Mouse (Mus musculus) liver, embryonic 11.5 days (tissue): ENCODE measurements around the gene Ptpn13. TPM values are rescaled to one million over a fixed set of nuclear protein-coding genes. Genes with fewer than 3 reads are reported as not detected.

Experiments
- ATAC-seq: fragments of 200-750 bp; cut with Nextera tagmentation; replicated peaks from 2 replicates; pipeline ENCODE4 v1.8.0; 2017; ENCODE audit warnings: moderate number of reproducible peaks, mild to moderate bottlenecking, moderate TSS enrichment, moderate library complexity; ENCODE audit not compliant: low FRiP score
- DNase-seq: peaks from one replicate; pipeline ENCODE4 v3.0.0-alpha.2; 2017; ENCODE audit warnings: low spot score
- H3K27ac ChIP-seq: fragments of 300-500 bp; sonication (generic); 2 replicates; pipeline ENCODE4 v1.5.1; 2014; ENCODE audit warnings: mild to moderate bottlenecking, low read depth, low read length, control low read depth
- H3K27me3 ChIP-seq: fragments of 300-500 bp; sonication (generic); replicated peaks from 2 replicates; pipeline ENCODE4 v1.6.1; 2014; ENCODE audit warnings: low read length, mixed read lengths; ENCODE audit not compliant: control insufficient read depth, insufficient read depth
- H3K36me3 ChIP-seq: fragments of 300-500 bp; sonication (generic); 2 replicates; pipeline ENCODE4 v1.6.1; 2014; ENCODE audit warnings: mild to moderate bottlenecking, low read length, moderate library complexity, mixed read lengths; ENCODE audit not compliant: control insufficient read depth, insufficient read depth
- H3K4me1 ChIP-seq: fragments of 300-500 bp; sonication (generic); replicated peaks from 2 replicates; pipeline ENCODE4 v1.6.1; 2014; ENCODE audit warnings: low read length, mixed read lengths; ENCODE audit not compliant: control insufficient read depth, insufficient read depth
- H3K4me2 ChIP-seq: fragments of 300-500 bp; sonication (generic); 2 replicates; pipeline ENCODE4 v1.6.1; 2014; ENCODE audit warnings: mild to moderate bottlenecking, control low read depth, moderate library complexity
- H3K4me3 ChIP-seq: fragments of 300-500 bp; sonication (generic); 2 replicates; pipeline ENCODE4 v1.5.1; 2014; ENCODE audit warnings: low read depth, low read length, control low read depth
- H3K9ac ChIP-seq: fragments of 300-500 bp; sonication (generic); 2 replicates; pipeline ENCODE4 v1.6.1; 2014; ENCODE audit warnings: low read depth, low read length, control low read depth
- H3K9me3 ChIP-seq: fragments of 300-500 bp; sonication (generic); 2 replicates; pipeline ENCODE4 v1.6.1; 2016; ENCODE audit warnings: low read length, inconsistent platforms, mixed read lengths; ENCODE audit not compliant: control insufficient read depth
- WGBS: fragments of 180-500 bp; shearing (Covaris S2); extraction: QIAGEN DNeasy Blood & Tissue Kit; methylation state at CpG from one replicate; pipeline ENCODE4 v1.1.7; 2014; 5-methylcytosine and 5-hydroxymethylcytosine counted together
- polyA plus RNA-seq: library from polyadenylated mRNA; unstranded; fragments of >200 nt; fragmentation: Nextera tagmentation; extraction: Ambion mirVana; gene quantifications from 2 replicates; pipeline ENCODE4 v1.2.1, GENCODE M21; 2014

The Ptpn13 gene
- polyA plus RNA-seq, 1 experiment from 2014 or later: 9.5 TPM

DNA sequence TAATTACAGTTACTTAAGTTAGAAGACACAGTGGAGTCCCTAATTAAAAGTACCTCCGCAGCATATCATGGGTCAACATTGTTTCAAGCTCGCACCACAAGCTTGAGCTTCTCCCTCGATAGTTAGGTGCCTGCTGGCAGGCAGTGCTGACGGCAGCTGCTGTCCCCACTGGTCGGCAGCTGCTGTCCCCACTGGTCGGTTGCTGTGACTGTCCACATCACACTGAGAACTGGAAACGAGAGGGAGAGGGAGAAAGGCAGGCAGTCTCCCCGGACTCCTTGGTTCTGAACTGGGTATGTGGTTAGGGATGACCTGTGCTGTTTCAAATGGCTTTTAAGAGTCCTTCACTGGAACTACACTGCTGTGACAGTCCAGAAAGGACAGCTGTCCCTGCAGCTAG, 33.4 kb downstream of the Ptpn13 start:
- no peak overlapping the region for H3K27ac ChIP-seq
- no peaks in the 10 kb centered on the region for H3K4me1 ChIP-seq
- no peaks in the 10 kb centered on the region for H3K27me3 ChIP-seq
- H3K9ac ChIP-seq: no peak overlapping the region
- no peaks in the 10 kb centered on the region for H3K9me3 ChIP-seq
- WGBS: 66% methylated on average over 8 of the region's 8 CpGs
- no peak overlapping the region for H3K4me3 ChIP-seq
- ATAC-seq (no peak), DNase-seq (no peak)
- no peaks in the 10 kb centered on the region for H3K36me3 ChIP-seq
- no peak overlapping the region for H3K4me2 ChIP-seq

DNA sequence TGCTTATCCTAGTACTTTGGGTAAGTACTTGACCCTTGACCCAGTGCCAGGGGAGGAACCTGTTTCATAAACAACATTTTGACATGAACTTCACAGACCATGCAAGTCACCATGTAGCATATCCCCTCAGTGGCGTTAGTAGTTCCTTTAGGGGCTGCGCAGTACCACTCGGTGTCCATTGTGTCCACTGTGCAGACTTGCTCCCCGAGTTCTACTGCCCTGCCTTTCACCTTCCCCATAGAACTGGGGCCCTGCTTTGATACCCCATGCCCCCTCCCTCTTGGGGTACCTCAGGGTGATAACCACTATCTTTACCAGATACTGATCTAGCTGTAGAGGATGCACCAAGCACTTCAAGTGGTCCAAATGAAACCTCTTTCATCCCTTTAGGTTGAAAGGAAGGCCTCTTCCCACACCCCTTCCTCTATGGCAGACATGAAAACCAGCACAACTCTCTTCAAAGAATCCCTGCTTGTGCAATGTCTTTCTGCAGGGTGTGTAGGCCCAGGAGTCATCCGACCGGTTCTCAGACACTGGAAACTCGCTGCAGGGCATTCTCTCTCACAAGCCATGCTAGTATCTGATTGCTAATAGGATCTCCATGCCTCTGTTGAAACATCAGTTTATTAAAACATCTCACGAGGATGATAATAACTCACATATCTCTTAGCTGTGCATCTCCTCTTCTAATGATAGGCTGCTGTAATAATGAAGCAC, 34.1 kb downstream of the Ptpn13 start:
- WGBS: 85% methylated on average over 8 of the region's 8 CpGs

DNA sequence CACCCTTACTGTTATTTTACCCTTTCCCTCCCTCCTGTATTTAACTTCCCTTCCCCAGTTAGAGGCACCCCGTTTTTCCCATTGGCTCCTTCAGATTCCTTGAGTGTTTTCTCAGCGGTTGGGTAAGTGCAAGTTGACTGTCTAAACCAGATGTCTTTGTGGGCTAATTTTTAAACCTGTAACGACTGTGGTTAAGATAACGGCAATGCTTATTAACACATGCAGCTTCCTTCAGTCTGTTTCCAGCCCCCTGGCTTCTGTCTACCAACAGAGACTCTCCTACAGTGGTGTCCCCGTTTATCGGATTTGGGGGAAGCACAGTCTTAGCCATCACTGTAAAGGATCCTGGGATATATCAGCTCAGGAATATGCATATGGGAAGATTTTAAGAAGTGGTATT, 35.9 kb downstream of the Ptpn13 start:
- H3K9ac ChIP-seq: no peak overlapping the region

More for the DNA sequence above, 34.1 kb downstream of the Ptpn13 start:
- H3K9me3 ChIP-seq: no peaks in the 10 kb centered on the region
- no peaks in the 10 kb centered on the region for H3K27me3 ChIP-seq
- no peak overlapping the region for H3K4me3 ChIP-seq
- H3K36me3 ChIP-seq: no peaks in the 10 kb centered on the region
- no peak overlapping the region for H3K27ac ChIP-seq
- H3K4me2 ChIP-seq: no peak overlapping the region
- DNase-seq: no peak
- no peaks in the 10 kb centered on the region for H3K4me1 ChIP-seq
- ATAC-seq: no peak
- no peak overlapping the region for H3K9ac ChIP-seq

DNA sequence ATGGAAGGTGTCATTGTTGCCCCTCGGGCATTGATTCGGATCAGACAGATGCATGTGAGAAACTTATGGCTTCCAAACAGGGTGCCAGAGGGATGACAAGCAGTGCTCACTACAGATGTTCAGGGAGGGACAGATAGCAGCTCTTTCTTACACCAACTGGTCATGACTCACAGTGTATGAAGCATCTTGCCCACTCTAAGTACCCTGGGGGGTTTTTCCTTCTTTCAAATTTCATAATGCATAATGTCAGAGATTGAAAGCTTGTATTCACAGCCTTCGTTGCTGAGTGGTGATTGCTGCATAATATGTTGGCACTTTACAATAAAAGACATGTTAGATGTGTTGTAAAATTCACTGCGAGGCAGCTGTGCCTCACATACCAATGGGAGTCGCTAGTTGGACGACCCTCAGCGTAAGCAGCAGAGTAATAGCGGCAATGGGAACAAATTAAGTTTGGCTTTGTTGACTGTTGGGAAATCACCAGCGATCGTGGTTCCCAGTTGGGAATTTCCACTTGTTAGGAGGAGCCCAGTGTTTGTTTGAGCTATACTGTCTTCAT, 38.7 kb downstream of the Ptpn13 start:
- Histone ChIP-seq H3K9ac (no peak overlapping the region), H3K4me1 (no peaks in the 10 kb centered on the region), H3K4me3 (no peak overlapping the region), H3K27me3 (no peaks in the 10 kb centered on the region), H3K4me2 (no peak overlapping the region), H3K27ac (no peak overlapping the region), H3K9me3 (no peaks in the 10 kb centered on the region), H3K36me3 (no peaks in the 10 kb centered on the region)
- ATAC-seq: no peak
- no peak for DNase-seq
- 85% methylated on average over 10 of the region's 10 CpGs for WGBS

More for the DNA sequence above, 35.9 kb downstream of the Ptpn13 start:
- Histone ChIP-seq H3K4me3 (no peak overlapping the region), H3K9me3 (no peaks in the 10 kb centered on the region), H3K4me1 (no peaks in the 10 kb centered on the region), H3K27me3 (no peaks in the 10 kb centered on the region), H3K36me3 (no peaks in the 10 kb centered on the region), H3K27ac (no peak overlapping the region), H3K4me2 (no peak overlapping the region)
- WGBS: 67% methylated on average over 6 of the region's 6 CpGs
- no peak for ATAC-seq
- no peak for DNase-seq

DNA sequence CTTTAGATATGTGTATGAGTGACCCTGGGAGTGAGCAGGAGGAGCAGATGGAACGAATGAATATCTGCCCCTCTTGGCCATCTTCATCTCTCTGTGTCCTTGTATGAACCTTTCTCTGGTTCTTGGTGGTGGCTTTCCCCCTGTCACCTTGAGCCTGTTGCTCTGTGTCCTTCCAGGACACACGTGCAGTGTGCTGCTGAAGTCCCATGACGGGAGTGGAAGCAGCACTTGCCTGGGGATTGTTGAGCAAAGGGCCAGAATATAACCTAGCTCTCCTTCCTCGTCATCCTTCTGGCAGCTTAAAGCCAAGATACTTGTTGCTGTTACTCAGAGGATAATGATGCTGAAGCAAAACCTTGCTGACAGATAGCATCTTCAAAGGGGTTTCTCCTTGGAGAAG, 39.3 kb downstream of the Ptpn13 start:
- H3K4me3 ChIP-seq: no peak overlapping the region
- ATAC-seq: no peak

DNA sequence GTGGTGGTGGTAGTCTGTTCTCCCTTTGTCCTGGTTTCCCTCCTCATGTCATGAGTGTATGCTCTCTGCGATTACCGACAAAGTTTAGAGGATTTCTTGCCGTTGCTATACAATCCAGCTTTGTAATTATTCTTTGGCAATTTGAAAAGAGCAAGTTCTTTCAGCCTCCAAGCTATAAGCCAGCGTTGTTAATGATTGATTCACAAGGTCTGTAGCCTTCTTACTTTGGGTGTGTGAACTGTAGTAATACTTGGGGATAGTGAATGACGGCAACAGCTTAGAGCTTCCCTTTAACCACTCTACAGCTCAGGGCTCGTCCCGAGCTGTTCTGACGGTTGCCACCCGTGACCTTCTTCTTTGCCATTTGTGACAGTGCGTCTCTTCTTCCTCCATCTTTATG, 39.8 kb downstream of the Ptpn13 start:
- no peaks in the 10 kb centered on the region for H3K27me3 ChIP-seq
- no peak overlapping the region for H3K4me2 ChIP-seq
- DNase-seq (no peak), ATAC-seq (no peak)
- no peaks in the 10 kb centered on the region for H3K36me3 ChIP-seq
- no peak overlapping the region for H3K27ac ChIP-seq
- H3K9me3 ChIP-seq: no peaks in the 10 kb centered on the region
- no peaks in the 10 kb centered on the region for H3K4me1 ChIP-seq
- WGBS: 85% methylated on average over 10 of the region's 10 CpGs
- H3K4me3 ChIP-seq: no peak overlapping the region
- no peak overlapping the region for H3K9ac ChIP-seq

More for the DNA sequence above, 39.3 kb downstream of the Ptpn13 start:
- Histone ChIP-seq H3K9ac (no peak overlapping the region), H3K36me3 (no peaks in the 10 kb centered on the region), H3K4me1 (no peaks in the 10 kb centered on the region), H3K9me3 (no peaks in the 10 kb centered on the region), H3K27ac (no peak overlapping the region), H3K4me2 (no peak overlapping the region), H3K27me3 (no peaks in the 10 kb centered on the region)
- 75% methylated on average over 4 of the region's 4 CpGs for WGBS
- DNase-seq: no peak

DNA sequence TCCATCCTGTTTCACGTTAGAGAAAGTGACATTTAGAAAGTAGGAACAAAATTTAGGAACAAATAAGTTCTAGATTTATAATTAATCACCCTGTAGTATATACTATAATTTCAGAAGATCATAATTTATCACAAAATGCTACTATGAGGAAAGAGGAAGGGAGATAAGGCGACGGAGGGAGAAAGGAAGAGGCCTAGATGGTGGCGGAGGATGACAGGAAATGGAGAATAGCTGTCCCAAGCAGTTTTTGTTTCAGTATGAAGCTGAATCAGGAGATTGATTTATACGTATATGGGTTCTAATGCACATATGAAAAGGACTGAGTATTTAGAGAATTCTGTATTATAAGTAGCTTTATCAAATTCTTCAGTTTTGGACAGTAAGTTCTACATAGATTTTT, 47.7 kb downstream of the Ptpn13 start:
- no peak overlapping the region for H3K4me2 ChIP-seq
- no peaks in the 10 kb centered on the region for H3K9me3 ChIP-seq
- no peaks in the 10 kb centered on the region for H3K4me1 ChIP-seq
- ATAC-seq: no peak
- no peaks in the 10 kb centered on the region for H3K27me3 ChIP-seq
- H3K36me3 ChIP-seq: no peaks in the 10 kb centered on the region
- H3K4me3 ChIP-seq: no peak overlapping the region
- DNase-seq: no peak
- H3K9ac ChIP-seq: no peak overlapping the region
- no peak overlapping the region for H3K27ac ChIP-seq
- 45% methylated on average over 5 of the region's 5 CpGs for WGBS

DNA sequence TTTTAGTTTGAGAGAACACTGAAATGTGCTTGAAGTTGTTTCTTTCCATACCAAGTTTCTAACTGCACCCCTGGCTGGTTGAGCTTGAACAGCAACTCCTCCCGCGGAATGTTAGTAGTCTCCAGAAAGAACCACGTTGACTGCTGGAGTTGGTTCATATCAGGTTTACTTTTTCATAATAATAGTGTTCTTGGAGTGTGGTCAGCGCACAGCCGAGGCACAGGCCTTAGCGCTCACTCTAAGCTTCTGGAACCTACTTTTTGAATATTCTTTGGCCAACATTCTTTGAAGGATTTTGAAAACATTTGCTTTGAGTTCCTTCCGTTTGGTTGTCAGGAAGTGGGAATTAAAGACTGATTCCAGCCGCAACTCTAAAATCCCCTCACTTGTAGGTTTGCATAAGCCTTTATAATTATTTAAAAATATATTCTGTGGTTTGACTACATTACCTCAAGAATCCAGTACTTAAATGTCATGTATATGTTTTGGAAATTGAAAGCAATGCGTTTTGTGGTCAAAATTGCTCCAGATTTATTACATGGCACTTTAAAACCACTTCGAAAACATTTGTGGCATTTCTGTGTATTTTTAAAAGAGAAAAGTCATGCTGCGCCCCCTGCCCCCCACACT, 48.6 kb downstream of the Ptpn13 start:
- no peak overlapping the region for H3K4me3 ChIP-seq
- no peak overlapping the region for H3K4me2 ChIP-seq
- H3K27me3 ChIP-seq: no peaks in the 10 kb centered on the region
- H3K4me1 ChIP-seq: no peaks in the 10 kb centered on the region
- no peaks in the 10 kb centered on the region for H3K36me3 ChIP-seq
- no peak for DNase-seq
- H3K9ac ChIP-seq: no peak overlapping the region
- ATAC-seq: no peak
- H3K9me3 ChIP-seq: no peaks in the 10 kb centered on the region
- H3K27ac ChIP-seq: no peak overlapping the region
- WGBS: 85% methylated on average over 11 of the region's 11 CpGs

DNA sequence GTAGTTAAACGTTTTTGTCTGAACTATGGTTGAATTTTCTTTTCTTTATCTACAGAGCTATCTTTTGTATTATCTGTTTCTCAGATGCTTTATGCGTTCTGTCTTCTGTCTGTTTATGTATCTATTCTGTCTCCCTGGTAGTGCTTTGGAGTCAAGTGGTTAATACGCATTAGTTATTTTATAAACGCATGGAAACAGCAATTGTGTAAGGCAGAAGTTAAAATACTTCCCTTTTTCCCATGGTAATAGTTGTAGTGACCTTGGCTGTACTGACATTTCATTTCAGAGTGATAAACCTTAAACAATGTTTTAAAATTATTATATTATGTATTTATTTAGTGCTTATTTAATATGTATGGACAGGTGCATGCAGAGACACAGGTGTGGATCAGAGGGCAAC, 49.3 kb downstream of the Ptpn13 start:
- WGBS: 75% methylated on average over 4 of the region's 4 CpGs
- ATAC-seq: no peak

More for the DNA sequence above, 49.3 kb downstream of the Ptpn13 start:
- Histone ChIP-seq H3K4me3 (no peak overlapping the region), H3K27ac (no peak overlapping the region), H3K27me3 (no peaks in the 10 kb centered on the region), H3K9ac (no peak overlapping the region), H3K36me3 (no peaks in the 10 kb centered on the region), H3K9me3 (no peaks in the 10 kb centered on the region), H3K4me1 (no peaks in the 10 kb centered on the region), H3K4me2 (no peak overlapping the region)
- DNase-seq: no peak
